Mouse (Mus musculus) liver, adult 2 months (tissue): ENCODE data around the gene C1ql4.

Experiments
- CTCF ChIP-seq: fragments of 200-500 bp; IDR thresholded peaks from 2 replicates; pipeline ENCODE4 v1.5.1; 2011; ENCODE audit warnings: low read depth, low read length, control low read depth
- POLR2A ChIP-seq: fragments of 200-500 bp; IDR thresholded peaks from 2 replicates; pipeline ENCODE4 v1.6.1; 2011; ENCODE audit warnings: low read length, control low read depth; ENCODE audit not compliant: insufficient read depth; ENCODE audit errors: extremely low read depth

- TF ChIP-seq CTCF, result no peak
- no peak for TF ChIP-seq POLR2A
Observed at GRCm38 (mm10) chr15:99038797-99039196, 48.8 kb downstream of the C1ql4 start.
